Comparison of ENCODE assay signal across 10 mouse cellular contexts in genomic region chr17:71309141-71309540, GRCm38 (mm10). TPM values are rescaled to one million over a fixed set of nuclear protein-coding genes. Genes with fewer than 3 reads are reported as not detected.
DNase-seq lines count a peak whose midpoint lies in the region; ATAC-seq lines count a peak whose summit lies in the region.
"Had no signal": no experiment of that assay in that cellular context is flagged by ENCODE, and none has a peak within 500 bp of the region (broad histone marks: within the 10 kb centered on the region; RNA-seq: fewer than 3 reads in every experiment).

No protein-coding gene starts in this region.

- DNase-seq in heart, adult 9 months (ENCODE audit: low spot score in 2 of 2): no peak
- DNase-seq in embryonic facial prominence, embryonic 11.5 days (ENCODE audit: low spot score): peak; percentile 54
- peak; percentile 53 for DNase-seq in neural tube, embryonic 10.5 days (ENCODE audit: extremely low spot score, low spot score)
- DNase-seq in urinary bladder, adult 2 months (ENCODE audit: low spot score): no peak
- DNase-seq in right cerebral cortex, postnatal 25 days: no peak
- no peak for DNase-seq in lung, postnatal 10 days
- DNase-seq: adrenal gland, postnatal 36 days; kidney, adult 9 months had no signal

- WGBS in heart, embryonic 15.5 days: 33% methylated on average over 14 of the region's 14 CpGs
- 25% methylated on average over 14 of the region's 14 CpGs for WGBS in embryonic facial prominence, embryonic 11.5 days
- WGBS in limb, embryonic 12.5 days: 23% methylated on average over 14 of the region's 14 CpGs

- H3K4me1 ChIP-seq in heart, embryonic 15.5 days (replicated peaks): peaks cover 36% of the 10 kb centered on the region
- no peaks in the 10 kb centered on the region for H3K4me1 ChIP-seq in embryonic facial prominence, embryonic 11.5 days (ENCODE audit: control insufficient read depth, insufficient read depth, low read length)
- H3K4me1 ChIP-seq in limb, embryonic 12.5 days (replicated peaks): peaks cover 13% of the 10 kb centered on the region

- no peak for ATAC-seq in heart, embryonic 15.5 days (replicated peaks; ENCODE audit: insufficient number of reproducible peaks, insufficient read depth, low FRiP score, low read depth)
- ATAC-seq in embryonic facial prominence, embryonic 11.5 days (replicated peaks; ENCODE audit: insufficient number of reproducible peaks, low FRiP score, low TSS enrichment, low read depth): no peak
- no peak for ATAC-seq in limb, embryonic 12.5 days (ENCODE audit: insufficient number of reproducible peaks, insufficient read depth, low FRiP score, low TSS enrichment, low read depth)

- peaks cover 14% of the 10 kb centered on the region; the same call in 1 of the 2 replicates for H3K27me3 ChIP-seq in heart, embryonic 15.5 days
- H3K27me3 ChIP-seq in embryonic facial prominence, embryonic 11.5 days (ENCODE audit: control insufficient read depth, insufficient read depth, low read length): no peaks in the 10 kb centered on the region
- peaks cover 20% of the 10 kb centered on the region for H3K27me3 ChIP-seq in limb, embryonic 12.5 days

- peak overlapping the region; percentile 73 for H3K4me3 ChIP-seq in heart, embryonic 15.5 days
- peak overlapping the region; percentile 24 for H3K4me3 ChIP-seq in embryonic facial prominence, embryonic 11.5 days (ENCODE audit: low read depth, low read length)
- peak overlapping the region; percentile 60 for H3K4me3 ChIP-seq in limb, embryonic 12.5 days (replicated peaks)

- H3K27ac ChIP-seq in heart, embryonic 15.5 days: no peak overlapping the region
- 0 out of 2 replicates have a peak overlapping the region, but pooled peaks have one; percentile 10 for H3K27ac ChIP-seq in embryonic facial prominence, embryonic 11.5 days (replicated peaks; ENCODE audit: low read depth, low read length)
- H3K27ac ChIP-seq in limb, embryonic 12.5 days: peak overlapping the region; percentile 59; the same call in 1 of the 2 replicates

- H3K9ac ChIP-seq in heart, embryonic 15.5 days: no peak overlapping the region
- H3K9ac ChIP-seq in embryonic facial prominence, embryonic 11.5 days (replicated peaks; ENCODE audit: low read length): peak overlapping the region; percentile 37
- H3K9ac ChIP-seq in limb, embryonic 12.5 days (replicated peaks): no peak overlapping the region

- H3K9me3 ChIP-seq in heart, embryonic 15.5 days (replicated peaks): no peaks in the 10 kb centered on the region
- no peaks in the 10 kb centered on the region for H3K9me3 ChIP-seq in embryonic facial prominence, embryonic 11.5 days (replicated peaks; ENCODE audit: control insufficient read depth, low read length)
- H3K9me3 ChIP-seq in limb, embryonic 12.5 days: no peaks in the 10 kb centered on the region

- H3K36me3 ChIP-seq in heart, embryonic 15.5 days: no peaks in the 10 kb centered on the region
- no peaks in the 10 kb centered on the region for H3K36me3 ChIP-seq in embryonic facial prominence, embryonic 11.5 days (replicated peaks; ENCODE audit: control insufficient read depth, insufficient read depth, low read depth, low read length)
- no peaks in the 10 kb centered on the region for H3K36me3 ChIP-seq in limb, embryonic 12.5 days

- H3K4me2 ChIP-seq in heart, embryonic 15.5 days: peak overlapping the region; percentile 99
- peak overlapping the region; percentile 99 for H3K4me2 ChIP-seq in embryonic facial prominence, embryonic 11.5 days (ENCODE audit: low read depth, low read length)
- H3K4me2 ChIP-seq in limb, embryonic 12.5 days: peak overlapping the region; percentile 98

RNA-seq across cellular contexts. Expression of gene Emilin2, which starts 2.6 kb away (rescaled TPM):
- 35.4 and 39.8 TPM in 2 replicates for polyA plus RNA-seq in heart, embryonic 15.5 days (2015; fragmentation: Nextera tagmentation; extraction: Ambion mirVana)
- 16.9 and 19.9 TPM in 2 replicates for polyA plus RNA-seq in embryonic facial prominence, embryonic 11.5 days (2014; fragmentation: Nextera tagmentation; extraction: Ambion mirVana)
- 22.9 and 23.7 TPM in 2 replicates for polyA plus RNA-seq in limb, embryonic 12.5 days (2016; fragmentation: Nextera tagmentation; extraction: Ambion mirVana)
- 7.0 and 13.9 TPM in 2 replicates for polyA plus RNA-seq in urinary bladder, adult 2 months (2012; rRNA removed)

Comparison
In these comparisons a context has a peak if more than half of its experiments do, and no peak if none do; other contexts are left out.
1. DNase-seq: peak in embryonic facial prominence, embryonic 11.5 days (single experiment) and neural tube, embryonic 10.5 days (single experiment); none in heart, adult 9 months (0 of 2), urinary bladder, adult 2 months (single experiment), right cerebral cortex, postnatal 25 days (single experiment) and lung, postnatal 10 days (single experiment).
2. Peak in every context shown above with its lines, with median percentiles within 50 percentile points of each other: H3K4me2 ChIP-seq and H3K4me3 ChIP-seq.